Mouse (Mus musculus) mature B cell (primary cell): ENCODE data around the gene Gng12.
"Not testable (repeated sequence)": the region's sequence is repeated elsewhere in the genome, so short reads cannot be mapped to it uniquely, and the experiment has no call there.

Experiments used
- in situ Hi-C: fragments of 300-500 bp; cut with MboI; formaldehyde crosslinking; loops from 2 replicates; pipeline ENCODE4 v1.14.3; 2019

Gene Gng12

DNA sequence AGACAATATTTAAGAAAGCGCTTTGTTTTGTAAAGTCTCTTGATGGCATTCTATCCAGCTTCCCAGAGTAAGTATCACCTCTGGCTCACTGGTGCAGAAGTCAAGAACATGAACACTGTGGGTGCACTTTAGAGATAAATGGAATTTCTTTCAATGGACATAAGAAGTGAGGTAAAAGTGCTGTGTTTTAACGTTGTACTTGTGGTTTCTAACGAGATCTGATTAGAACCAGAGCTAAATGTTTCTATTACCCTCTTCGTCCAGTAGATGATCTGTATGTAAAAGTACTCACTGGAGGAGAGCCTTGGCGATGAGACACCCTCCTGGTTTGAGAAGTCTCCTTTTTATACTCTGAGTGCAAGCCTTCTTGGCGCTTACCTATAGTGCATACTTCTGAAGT is 92.8 kb downstream of the Gng12 start:
- in situ Hi-C loops = no loop called here

DNA sequence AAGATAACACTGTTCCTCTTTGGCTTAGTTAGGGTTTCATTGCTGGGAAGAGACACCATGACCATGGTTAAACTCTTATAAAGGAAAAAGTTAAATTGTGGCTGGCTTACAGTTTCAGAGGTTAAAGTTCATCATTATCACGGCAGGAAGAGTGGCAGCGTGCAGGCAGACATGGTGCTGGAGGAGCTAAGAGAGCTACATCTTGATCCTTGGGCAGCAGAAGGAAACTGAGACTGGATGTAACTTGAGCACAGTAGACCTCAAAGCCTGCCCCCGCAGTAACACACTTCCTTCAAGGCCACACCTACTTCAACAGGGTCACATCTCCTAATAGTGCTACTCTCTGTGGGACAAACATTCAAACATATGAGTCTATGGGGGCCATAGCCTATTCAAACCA is 93.3 kb downstream of the Gng12 start:
- in situ Hi-C loops = no loop called here

DNA sequence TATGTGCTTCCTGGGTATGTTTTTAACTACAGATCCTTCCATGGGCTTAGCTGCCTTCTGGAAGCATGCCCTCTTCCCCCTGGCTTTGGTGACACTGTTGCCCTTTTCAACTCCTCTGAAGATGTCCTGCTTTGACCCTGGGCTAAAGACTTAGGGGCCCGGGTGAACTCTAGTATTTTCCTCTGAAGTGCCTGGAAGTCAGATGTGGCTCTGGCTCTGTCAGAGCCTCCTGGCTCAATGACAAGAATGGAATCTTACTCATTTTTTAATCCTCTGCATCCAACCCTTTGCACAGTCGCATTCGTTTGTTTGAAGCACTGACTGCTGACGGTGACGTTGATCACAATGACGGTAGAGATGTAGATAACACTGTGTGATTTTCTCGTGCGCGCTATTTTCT is 96.0 kb downstream of the Gng12 start:
- in situ Hi-C loops = no loop called here

DNA sequence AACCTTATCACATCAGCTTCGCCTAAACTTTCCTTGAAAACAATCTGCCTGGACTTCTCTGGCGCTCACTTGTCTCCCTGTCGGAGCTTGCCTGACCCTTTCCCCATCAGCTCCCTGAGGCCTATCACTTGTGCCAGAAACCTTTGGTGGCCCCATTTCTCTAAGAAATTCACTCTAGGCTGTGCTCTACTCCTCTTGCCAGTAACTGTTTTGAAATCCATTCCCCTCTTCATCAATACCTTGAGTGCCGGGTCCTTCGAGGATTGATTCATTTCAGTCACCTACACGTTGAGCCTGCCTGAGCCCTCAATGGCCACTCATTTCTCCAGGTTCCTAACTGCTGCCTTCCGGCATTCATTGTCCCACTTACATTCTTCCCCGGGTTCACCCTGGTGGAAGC is 96.6 kb downstream of the Gng12 start:
- in situ Hi-C loops = no loop called here

DNA sequence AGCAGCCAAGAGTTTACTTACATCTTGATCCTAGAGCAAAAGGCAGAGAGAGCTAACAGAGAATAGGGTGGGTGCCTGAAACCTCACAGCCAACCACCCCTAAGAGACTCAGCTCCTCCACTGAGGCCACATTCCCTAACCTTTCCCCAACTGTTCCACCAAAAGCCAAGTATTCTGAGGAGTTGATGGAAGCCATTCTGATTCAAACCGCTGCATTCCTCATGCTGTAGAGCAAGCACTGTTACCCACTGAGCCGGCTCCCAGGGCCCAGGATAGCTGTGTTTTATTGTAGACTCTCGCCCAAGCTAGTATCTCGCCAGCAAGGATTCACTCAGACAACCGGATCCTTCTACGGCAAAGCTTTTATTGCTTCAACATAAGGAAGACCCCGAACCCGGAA is 98.8 kb downstream of the Gng12 start:
- in situ Hi-C loops = no loop called here

DNA sequence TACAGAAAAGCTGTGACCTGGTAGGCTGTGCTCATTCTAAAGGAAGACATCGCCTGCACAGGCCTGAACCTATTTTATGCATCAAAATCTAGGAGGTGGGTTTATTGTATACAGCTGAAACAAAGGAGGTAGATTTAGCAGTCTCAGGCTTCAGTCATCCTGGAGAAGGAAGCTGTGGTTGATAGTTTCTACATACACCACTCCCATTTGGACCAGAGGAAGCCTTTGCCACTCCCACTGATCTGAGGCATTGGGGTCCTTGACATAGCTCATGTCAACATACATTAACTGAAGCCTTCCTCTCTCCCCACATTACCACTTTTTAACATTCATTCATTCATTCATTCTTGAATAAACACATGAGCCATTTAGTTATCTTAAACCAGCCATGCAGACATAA is 99.6 kb downstream of the Gng12 start:
- in situ Hi-C loops = no loop called here

DNA sequence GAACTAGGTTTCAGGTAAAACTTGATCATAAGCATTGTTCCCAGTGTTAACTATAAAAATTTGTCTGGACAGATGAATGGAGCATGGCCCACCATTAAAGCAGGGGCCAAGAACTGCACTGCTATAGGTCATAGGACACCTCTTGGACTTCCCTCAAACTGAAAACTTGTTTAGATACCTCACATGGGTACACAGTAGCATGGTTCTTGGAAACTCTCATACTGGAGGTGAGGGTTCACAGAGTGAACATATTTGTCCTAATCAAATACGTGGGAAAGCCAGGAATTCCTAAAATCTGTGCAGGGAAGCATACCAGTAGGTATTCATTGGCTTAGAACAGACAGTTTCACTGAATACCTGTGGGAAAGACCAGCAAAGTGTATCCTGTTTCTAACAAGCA is 100.1 kb downstream of the Gng12 start:
- in situ Hi-C loops = no loop called here

DNA sequence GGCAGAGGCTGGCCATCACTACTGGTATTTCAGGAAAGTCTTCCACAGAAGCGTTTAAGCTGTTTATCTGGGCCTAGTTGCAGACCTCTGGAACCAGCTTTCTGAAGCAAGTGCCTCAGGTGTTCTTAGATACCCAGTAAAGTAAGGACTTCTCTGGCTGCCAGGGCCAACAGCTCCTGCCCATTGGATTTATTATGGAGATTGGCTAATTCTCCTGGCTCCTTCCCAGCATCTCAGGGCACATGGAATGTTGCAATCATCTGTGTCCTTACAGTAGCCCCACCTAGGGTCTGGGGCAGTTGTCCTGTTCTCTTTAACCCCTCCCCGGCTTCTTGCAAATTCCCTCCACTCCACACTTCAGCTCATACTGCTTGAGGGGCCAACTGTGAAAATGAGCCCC is 102.4 kb downstream of the Gng12 start:
- in situ Hi-C loops = no loop called here

DNA sequence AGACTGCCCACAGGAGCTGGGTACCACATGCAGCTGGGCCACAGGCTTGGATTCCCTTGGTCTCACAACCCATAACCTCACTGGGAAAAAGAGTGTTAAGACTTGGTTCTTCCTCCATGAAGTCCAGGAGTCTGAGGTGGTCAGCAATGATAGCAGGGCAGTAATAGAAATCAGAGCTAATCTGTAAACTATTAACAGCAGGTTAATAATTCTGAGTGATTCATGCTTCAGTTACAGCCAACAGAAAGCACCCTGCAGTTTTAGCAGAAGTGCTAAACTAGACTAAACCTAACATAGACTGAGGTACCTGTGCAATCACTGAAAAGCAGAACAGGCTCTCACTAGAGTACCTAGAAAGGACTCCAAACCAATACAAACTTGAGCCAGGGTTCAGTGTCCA is 103.6 kb downstream of the Gng12 start:
- in situ Hi-C loops = no loop called here

DNA sequence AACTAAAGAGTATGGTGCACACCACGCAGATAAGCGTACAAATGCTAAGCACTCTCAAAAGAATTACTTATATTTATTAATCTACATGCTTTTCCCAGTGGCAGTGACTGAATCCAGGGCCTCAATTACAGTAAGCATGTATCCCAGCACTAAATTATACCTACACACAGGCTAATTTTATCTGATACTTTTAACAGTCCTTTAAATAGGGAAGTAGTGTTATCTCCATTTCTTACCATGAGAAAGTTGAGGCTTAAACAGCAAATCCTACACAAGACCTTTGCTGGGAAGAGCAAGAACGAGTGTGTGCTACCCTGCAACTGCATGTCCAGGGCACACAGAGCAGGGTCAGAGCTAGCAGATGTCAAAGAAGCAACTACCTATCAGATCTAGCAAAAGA is 113.7 kb downstream of the Gng12 start:
- in situ Hi-C loops = no loop called here

DNA sequence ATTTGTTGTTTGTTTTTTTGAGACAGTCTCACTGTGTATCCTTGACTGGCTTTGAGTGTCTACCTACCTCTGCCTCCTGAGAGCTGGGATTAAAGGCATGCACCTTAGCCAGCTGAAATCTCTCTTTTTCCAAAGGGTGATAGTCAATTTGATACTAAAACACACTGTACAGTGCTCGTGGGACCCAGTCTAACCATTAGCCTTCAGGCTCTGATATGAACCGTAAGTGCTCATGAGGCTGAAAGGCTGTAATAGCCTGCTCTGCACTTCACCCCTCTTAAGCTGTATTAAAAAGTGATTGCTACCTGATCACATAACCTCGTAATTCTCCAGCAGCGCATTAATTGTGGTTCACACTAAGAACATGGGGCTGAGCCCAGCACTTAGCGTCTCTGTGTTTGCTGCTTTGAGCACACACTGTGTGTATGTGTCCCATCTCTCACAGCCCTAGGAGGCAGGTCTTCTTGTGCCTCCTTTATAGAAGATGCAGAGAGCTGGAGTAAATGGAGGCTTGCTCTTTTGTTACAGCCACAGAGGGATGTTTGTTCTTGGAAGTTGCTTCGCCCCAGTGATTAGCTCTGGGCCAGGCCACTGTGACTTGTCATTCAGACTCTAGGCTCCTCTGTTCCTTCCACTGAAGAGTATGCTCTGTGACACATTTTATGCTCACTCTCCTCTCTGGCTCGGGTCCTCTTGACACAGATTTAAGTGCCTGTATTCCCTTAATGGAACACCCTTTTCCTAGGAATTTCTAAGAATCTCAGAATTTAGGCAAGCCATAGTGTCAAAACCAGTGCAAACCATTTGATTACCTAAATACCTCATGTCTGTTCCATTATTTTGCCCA is 114.4 kb downstream of the Gng12 start:
- in situ Hi-C loops = no loop called here

DNA sequence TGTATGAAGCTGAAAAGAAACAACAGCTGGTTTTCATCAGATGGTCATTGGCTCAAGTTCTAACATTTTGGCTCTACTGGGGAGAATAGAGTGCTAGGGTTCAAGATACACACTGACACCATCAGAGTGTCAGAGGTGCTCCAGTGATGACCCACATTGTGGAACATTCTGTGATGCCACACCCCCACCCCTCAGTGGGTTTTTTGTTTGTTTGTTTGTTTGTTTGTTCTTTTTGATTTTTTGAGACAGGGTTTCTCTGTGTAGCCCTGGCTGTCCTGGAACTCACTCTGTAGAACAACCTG is 115.0 kb downstream of the Gng12 start:
- in situ Hi-C loops = no loop called here

DNA sequence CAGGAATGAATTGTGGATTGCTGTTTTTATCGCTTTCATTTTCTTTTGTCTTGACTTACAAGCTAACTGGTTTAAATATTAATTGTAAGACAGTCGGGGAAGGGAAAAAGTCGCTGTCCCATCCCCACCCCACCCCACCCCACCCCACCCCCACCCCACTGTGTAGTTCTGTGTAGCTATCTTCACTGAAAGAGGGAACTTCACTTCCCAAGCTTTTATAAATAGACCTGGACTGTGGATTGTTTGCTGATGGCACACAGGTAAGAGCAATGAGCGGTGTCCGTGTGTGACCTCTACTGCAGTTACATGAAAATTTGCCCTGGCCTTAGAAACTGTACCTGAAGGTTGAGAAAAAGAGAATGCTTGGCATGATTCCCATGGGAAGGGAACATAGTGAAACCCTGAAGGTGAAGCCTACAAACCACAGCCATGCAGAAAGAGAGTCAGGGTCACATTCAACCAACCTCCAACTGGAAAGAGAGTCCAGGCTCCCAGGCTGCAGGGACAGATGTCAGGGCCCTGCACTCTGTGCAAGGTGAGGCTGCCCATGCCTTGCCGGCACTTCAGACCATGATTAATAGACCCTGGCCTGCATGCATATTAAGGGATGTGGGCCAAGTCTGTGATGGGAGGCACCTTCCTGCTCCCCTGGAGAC is 117.2 kb downstream of the Gng12 start:
- in situ Hi-C loops = no loop called here

DNA sequence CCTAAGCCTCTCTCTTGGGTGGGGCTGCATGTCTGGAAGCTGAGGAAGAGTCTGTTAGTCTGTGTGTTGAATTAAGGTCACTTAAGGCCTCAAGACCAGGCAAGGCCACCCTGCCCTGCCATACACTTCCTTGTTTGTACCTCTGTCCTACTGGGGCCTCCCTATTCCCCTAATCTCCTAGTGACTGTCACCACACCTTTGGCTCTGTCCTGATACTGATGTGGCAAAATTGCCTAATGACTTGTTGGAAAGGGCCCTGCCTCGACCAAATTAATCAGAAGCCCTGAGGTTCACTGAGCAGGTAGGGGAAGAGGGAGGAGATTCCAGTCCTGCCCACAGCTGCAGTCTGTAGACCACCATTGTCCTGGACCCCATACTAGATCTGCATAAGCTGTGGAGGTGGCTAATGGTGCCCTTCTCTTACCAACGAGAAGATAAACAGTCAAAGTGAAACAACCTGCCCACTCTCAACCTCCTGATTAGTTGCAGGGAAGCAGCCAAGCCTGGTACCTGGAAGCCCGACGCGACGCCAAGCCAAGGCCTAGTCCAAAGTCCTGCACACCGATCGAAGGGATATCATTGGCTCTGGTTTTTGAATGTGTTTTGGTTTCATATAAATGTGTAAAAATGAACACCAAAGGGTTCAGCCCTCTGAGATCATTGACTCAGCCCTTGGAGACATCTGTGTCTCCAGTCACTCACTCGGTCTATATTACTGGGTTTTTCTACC is 117.9 kb downstream of the Gng12 start:
- in situ Hi-C loops = no loop called here

DNA sequence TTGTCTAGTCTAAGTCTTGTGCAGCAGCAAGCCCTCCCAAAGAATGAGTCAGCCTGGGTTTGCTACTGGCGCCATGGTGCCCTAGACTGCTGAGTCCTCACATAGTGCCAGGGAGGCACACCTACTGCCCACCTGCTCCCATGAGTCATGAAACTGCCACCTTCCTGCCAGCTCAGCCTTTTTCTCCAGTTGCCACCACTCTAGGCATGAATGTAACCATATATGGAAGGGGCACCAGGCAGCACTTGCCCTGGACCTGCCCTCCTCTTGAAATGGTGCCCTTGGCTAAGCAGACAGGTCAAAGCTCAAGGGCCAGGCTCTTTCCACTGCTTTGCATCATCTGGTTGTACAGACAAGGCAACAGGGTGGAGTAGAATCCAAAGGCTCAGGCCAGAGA is 118.5 kb downstream of the Gng12 start:
- in situ Hi-C loops = no loop called here

DNA sequence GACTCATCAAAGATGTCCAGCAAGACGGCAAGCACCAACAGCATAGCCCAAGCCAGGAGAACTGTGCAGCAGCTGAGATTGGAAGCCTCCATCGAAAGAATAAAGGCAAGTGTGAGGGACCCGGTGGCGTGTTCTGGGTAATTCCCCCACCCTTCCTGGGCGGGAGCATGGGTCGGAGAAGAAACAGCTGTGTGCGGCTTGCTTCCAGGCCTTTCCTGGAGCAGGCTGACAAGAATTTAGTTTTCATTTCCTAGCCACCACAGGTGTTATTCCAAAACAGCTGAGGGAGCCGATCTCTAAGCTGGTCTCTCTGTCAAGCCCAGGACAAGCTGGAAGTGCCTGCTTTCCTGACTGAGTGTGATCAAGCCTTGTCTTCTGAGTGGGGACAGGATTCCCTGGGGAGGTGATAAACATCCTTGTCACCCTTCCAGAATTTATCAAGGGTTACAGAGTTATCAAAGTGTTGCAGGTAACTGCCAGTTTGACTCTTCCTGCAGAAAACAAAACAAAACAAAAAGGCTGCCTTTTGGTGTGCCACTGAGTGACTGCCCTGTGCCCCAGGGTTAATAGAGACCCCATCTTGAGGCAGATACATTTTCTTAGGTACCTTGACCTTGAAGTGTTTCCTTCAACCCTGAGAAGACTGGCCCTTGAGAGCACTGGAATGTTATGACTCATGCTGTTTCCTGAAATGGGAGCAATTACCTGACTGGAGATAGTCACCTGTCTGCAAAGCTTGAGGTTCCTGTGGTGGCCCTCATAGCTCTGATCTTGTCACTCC is 119.7 kb downstream of the Gng12 start:
- in situ Hi-C loops = no loop called here

DNA sequence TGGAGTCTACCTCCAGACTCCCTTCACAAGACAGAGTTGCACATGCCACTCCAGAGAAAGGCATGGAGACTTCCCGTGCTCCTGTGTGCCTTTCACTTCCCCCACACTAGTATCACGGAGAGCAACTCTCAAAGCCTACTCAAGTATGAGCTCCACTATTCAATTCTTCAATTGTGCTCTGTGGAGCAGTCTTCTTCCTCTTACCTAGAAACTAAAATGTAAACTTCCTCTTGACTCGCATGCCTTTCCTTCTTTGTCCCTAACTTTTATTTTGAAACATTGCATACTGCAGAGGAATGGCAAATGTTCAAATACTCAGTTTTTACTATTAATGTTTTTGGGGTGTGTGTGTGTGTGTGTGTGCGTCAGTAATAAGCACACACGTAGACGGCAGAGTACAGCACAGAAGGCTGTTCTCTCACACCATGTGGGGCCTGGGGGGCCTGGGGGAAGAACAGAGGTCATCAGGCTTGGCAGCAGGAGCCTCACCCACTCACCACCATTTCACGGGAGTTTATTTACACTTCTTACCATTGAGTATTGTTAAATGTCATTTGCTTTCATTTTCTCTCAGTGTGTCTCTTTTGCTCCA is 120.4 kb downstream of the Gng12 start:
- in situ Hi-C loops = no loop called here

DNA sequence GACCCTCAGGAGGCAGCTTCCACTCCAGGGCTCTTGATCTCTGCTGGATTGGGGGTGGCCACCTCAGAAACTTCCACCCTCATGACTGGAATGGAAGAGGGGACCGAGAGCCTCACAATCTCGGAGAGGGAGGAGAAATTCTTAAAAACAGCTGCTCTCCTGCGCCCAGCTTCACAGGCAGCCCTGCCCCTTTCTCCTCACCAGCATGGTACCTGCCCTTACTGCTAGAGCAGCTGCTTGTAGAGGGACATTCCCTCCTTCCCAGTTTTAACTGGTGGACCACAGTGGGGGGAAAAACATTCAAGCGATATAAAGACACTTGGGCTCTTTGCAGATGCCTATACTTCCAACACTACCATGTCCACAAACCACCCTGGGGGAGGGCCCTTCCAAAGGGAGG is 122.2 kb downstream of the Gng12 start:
- in situ Hi-C loops = no loop called here

DNA sequence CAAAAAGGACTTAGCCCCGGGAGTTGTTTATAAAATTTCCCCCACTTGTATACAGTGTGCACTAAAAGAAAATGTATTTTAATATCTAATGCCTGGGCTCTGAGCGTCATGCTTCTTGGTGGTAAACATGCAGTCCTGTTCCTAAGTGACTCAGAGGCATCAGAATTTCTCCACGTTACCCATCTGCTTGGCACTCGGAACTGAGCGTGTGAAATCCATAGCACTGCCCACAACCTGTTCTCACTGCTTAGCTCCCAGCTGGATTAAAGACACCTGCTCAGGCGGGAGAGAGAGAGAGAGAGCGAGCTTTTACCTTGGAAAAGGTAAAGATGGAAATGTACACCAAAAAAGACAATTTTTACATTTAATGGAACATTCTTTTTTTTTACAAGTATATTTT is 122.8 kb downstream of the Gng12 start:
- in situ Hi-C loops = not testable (repeated sequence)

DNA sequence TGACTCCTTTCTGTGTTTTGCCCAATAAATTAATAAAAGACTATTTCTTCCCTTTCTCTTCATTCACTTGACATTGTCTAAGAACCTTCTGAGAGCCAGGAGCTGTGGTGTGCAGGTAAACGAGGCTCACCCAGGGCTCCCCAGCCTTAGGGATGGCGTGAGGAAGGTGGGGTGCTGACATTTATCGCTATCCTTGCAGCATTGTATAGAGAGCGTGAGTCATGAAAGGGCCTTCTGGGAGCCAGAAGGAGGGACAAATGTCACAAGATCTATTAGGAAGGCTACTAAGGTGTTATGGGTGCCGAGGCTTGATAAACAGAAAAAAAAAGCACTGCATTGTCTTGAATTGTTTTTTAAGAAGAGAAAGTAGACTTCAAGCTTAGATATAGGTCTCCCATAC is 125.1 kb downstream of the Gng12 start:
- in situ Hi-C loops = no loop called here

DNA sequence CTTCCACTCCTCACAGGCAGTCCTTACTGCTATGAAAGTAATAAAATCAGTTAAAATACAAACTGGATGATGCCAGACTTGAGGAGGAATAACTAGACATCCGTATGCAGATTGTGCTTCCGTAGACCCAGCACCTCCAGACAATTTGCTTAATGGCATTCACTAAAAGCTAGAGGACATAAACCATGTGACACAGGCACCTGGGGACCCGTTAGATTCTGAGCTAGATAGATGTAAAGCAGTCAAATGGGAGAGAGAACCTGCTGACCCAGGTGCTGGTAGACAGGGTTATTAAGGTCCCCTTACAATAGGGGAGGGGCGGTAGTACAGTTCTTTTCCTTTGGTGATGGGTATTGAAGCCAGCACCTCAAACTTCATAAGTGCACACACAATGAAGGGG is 127.5 kb downstream of the Gng12 start:
- in situ Hi-C loops = no loop called here

DNA sequence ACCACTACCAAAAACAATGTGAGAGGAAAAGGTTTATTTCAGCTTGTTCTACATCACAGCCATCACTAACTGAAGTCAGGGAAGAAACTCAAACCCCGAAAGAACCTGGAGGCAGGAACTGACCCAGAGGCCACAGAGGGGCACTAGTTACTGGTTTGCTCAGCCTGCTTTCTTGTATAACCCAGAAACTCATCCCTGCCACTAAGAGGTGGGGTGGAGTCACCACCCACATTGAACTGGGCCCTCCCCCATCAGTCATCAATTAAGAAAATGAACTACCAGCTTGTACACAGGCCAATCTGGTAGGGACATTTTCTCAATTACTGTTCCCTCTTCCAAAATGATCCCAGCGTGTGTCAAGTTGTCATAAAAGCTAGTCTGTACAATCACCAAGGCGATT is 130.5 kb downstream of the Gng12 start:
- in situ Hi-C loops = loop anchor here (25.0 kb wide), 1 partner anchor 111 kb away; no protein-coding TSS in a partner anchor
